Mouse (Mus musculus) embryonic fibroblast, embryonic 13.5 days (primary cell): ENCODE data around the gene Gm16440. TPM values are rescaled to one million over a fixed set of nuclear protein-coding genes. Genes with fewer than 3 reads are reported as not detected.
"Not testable (repeated sequence)": the region's sequence is repeated elsewhere in the genome, so short reads cannot be mapped to it uniquely, and the experiment has no call there.

ENCODE experiments used
- H3K27ac ChIP-seq: 2 replicates; pipeline ENCODE4 v1.5.1; 2012; ENCODE audit warnings: low read length, control low read depth, inconsistent platforms; ENCODE audit not compliant: insufficient read depth
- H3K4me1 ChIP-seq: 2 replicates; pipeline ENCODE4 v1.6.1; 2011; ENCODE audit warnings: low read length; ENCODE audit not compliant: control insufficient read depth, insufficient read depth
- H3K4me3 ChIP-seq: 2 replicates; pipeline ENCODE4 v1.5.1; 2011; ENCODE audit warnings: mild to moderate bottlenecking, control low read depth, low read length; ENCODE audit not compliant: insufficient read depth
- polyA plus RNA-seq: library from polyadenylated mRNA; stranded (reverse); fragments of >200 nt; gene quantifications from 2 replicates; pipeline ENCODE4 v1.2.4, GENCODE M21; 2011; ENCODE audit warnings: low read depth; ENCODE audit not compliant: missing spikeins, insufficient read length

The Gm16440 gene
- polyA plus RNA-seq = not detected in 2 replicates

DNA sequence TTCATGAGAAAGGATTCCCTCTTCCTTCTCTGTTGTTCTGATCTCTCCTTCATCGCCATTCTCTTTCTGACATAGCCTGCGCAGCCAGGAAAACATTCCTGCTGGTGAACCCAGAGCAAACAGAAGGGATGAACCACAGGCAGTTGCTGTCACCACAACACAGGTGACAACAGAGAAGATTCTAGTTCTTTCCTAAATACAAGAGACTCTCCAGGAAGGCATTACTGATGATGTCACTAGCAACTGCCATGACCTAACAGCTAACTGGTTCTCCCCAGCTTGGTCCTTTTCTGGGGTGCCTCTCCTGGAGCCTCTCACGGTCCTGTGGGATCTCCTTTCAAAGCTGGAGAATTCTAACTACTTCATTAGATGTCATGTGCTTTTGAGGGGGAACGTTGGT, at the start of gene Gm16440:
Gm16440 (minus strand) TSS at position 101 of the 400 bp plus-strand sequence.
- H3K4me3 ChIP-seq, H3K27ac ChIP-seq, H3K4me1 ChIP-seq: not testable (repeated sequence)

GRCm38 (mm10) chr14:6426766-6427165, 36.6 kb upstream of the Gm16440 start:
- not testable (repeated sequence) for H3K27ac ChIP-seq, H3K4me1 ChIP-seq, H3K4me3 ChIP-seq

DNA sequence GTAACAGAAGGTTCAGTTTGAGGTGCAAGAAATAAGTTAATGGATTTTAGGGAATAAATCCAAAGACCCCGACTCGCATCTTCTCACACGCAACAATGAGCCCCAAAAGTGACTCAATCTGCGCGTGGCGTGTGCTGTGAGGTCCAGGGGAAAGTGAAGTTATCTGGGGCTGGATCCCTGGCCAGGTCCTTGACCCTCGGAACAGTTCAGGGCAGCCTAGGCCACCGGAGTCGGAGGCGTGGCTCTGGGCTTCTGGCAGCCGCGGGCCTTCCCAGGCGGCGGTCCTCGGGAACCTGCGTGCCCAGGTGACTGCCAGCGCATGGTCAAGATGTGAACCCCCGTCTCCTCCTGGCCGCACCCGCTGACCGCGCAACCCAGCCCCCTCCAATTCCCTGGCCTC, 36.2 kb upstream of the Gm16440 start:
- H3K27ac ChIP-seq, H3K4me1 ChIP-seq, H3K4me3 ChIP-seq: not testable (repeated sequence)

GRCm38 (mm10) chr14:6412382-6412781, 22.3 kb upstream of the Gm16440 start, which contains the start of gene Gm3591:
Gene Gm3591, minus strand, starts transcription at chr14:6412482.
- H3K4me1 ChIP-seq, H3K27ac ChIP-seq, H3K4me3 ChIP-seq: not testable (repeated sequence)

GRCm38 (mm10) chr14:6343578-6343977, 46.5 kb downstream of the Gm16440 start, which contains the start of gene Gm3618:
Gene Gm3618, minus strand, starts transcription at chr14:6343678.
- not testable (repeated sequence) for H3K27ac ChIP-seq, H3K4me3 ChIP-seq, H3K4me1 ChIP-seq

Other genes starting within 250 kb of the Gm16440 start
- gene Gm21560, start 171.0 kb downstream of the Gm16440 start, polyA plus RNA-seq = not detected in 2 replicates
- gene Gm3411, start 103.1 kb downstream of the Gm16440 start, polyA plus RNA-seq = 0.48 TPM in 1 of 2 replicates, not detected in the other
- gene Gm21103, start 85.5 kb downstream of the Gm16440 start, polyA plus RNA-seq = not detected in 2 replicates
- not detected in 2 replicates for gene Gm3618, start 46.6 kb downstream of the Gm16440 start, polyA plus RNA-seq
- not detected in 2 replicates for gene Gm3591, start 22.2 kb upstream of the Gm16440 start, polyA plus RNA-seq
- not detected in 2 replicates for gene Gm3594, start 54.3 kb upstream of the Gm16440 start, polyA plus RNA-seq
- not detected in 2 replicates for gene Gm8356, start 147.0 kb upstream of the Gm16440 start, polyA plus RNA-seq
- gene Gm3629, start 200.3 kb upstream of the Gm16440 start, polyA plus RNA-seq = 0.44 TPM in 1 of 2 replicates, not detected in the other
- not detected in 2 replicates for gene Gm3460, start 232.1 kb upstream of the Gm16440 start, polyA plus RNA-seq